Comparison of ENCODE assay signal across 14 mouse cellular contexts in genomic region chr13:120041145-120041544, GRCm38 (mm10). TPM values are rescaled to one million over a fixed set of nuclear protein-coding genes. Genes with fewer than 3 reads are reported as not detected.
A peak's percentile ranks its signal among the peaks of the same experiment; 100 is the strongest.
DNase-seq lines count a peak whose midpoint lies in the region; ATAC-seq and TF ChIP-seq lines count a peak whose summit lies in the region.
"Not testable (repeated sequence)": the region's sequence is repeated elsewhere in the genome, so short reads cannot be mapped to it uniquely, and the experiment has no call there.
"Had no signal": no experiment of that assay in that cellular context is flagged by ENCODE, and none has a peak within 500 bp of the region (broad histone marks: within the 10 kb centered on the region; RNA-seq: fewer than 3 reads in every experiment).

No protein-coding gene starts in this region.

- not testable (repeated sequence) for H3K27ac ChIP-seq in gastrocnemius, adult 2 months; limb, embryonic 11.5 days (replicated peaks; ENCODE audit: low read depth, low read length); midbrain, embryonic 14.5 days (replicated peaks; ENCODE audit: low read depth, low read length)

- not testable (repeated sequence) for H3K4me1 ChIP-seq in limb, embryonic 11.5 days (ENCODE audit: control insufficient read depth, insufficient read depth, low read length); midbrain, embryonic 14.5 days (ENCODE audit: control insufficient read depth, insufficient read depth, low read length)

- H3K4me2 ChIP-seq in limb, embryonic 11.5 days (ENCODE audit: low read depth, severe bottlenecking); midbrain, embryonic 14.5 days (ENCODE audit: low read length): not testable (repeated sequence)

- peak; percentile 76; the same call in 1 of the 2 replicates for ATAC-seq in common myeloid progenitor, adult 5-6 weeks (replicated peaks; ENCODE audit: low read depth, poor library complexity, severe bottlenecking)
- ATAC-seq in limb, embryonic 11.5 days (ENCODE audit: insufficient number of reproducible peaks, low FRiP score, low TSS enrichment, low read depth); midbrain, embryonic 14.5 days (ENCODE audit: low FRiP score, low TSS enrichment): not testable (repeated sequence)

- not testable (repeated sequence) for H3K4me3 ChIP-seq in gastrocnemius, adult 2 months; limb, embryonic 11.5 days (ENCODE audit: low read depth, low read length); midbrain, embryonic 14.5 days (replicated peaks; ENCODE audit: low read depth, low read length)

- H3K36me3 ChIP-seq in limb, embryonic 11.5 days (ENCODE audit: control insufficient read depth, insufficient read depth, low read length); midbrain, embryonic 14.5 days (ENCODE audit: control insufficient read depth, insufficient read depth, low read length): not testable (repeated sequence)

- intact Hi-C loops in gastrocnemius, adult 2 months (cut with DNase I) = not testable (repeated sequence)

- H3K9ac ChIP-seq in limb, embryonic 11.5 days (ENCODE audit: low read length); midbrain, embryonic 14.5 days (replicated peaks; ENCODE audit: low read length): not testable (repeated sequence)

- peak; percentile 22 for DNase-seq in ZHBTc4 (ENCODE audit: low read depth, low spot score)
- peak; percentile 13 for DNase-seq in gastrocnemius, adult 2 months
- DNase-seq in kidney, adult 11 months = peak; percentile 14
- DNase-seq in limb, embryonic 11.5 days (ENCODE audit: low spot score) = peak; percentile 41
- peak; percentile 41 for DNase-seq in midbrain, embryonic 14.5 days
- peak; percentile 32 for DNase-seq in right cerebral cortex, postnatal 14 days

- no CpG with 5 or more reads among the region's 1 CpGs for WGBS in limb, embryonic 11.5 days
- WGBS in midbrain, embryonic 14.5 days = no CpG with 5 or more reads among the region's 1 CpGs

- TF ChIP-seq CTCF in gastrocnemius, adult 2 months (IDR thresholded peaks at IDR 0.05) = peak; percentile 40

- not testable (repeated sequence) for H3K9me3 ChIP-seq in limb, embryonic 11.5 days (ENCODE audit: control insufficient read depth, low read length); midbrain, embryonic 14.5 days (ENCODE audit: control insufficient read depth, low read length)

- not testable (repeated sequence) for H3K27me3 ChIP-seq in limb, embryonic 11.5 days (ENCODE audit: control insufficient read depth, insufficient read depth, low read length); midbrain, embryonic 14.5 days (ENCODE audit: control insufficient read depth, insufficient read depth, low read length)

RNA-seq across cellular contexts. Expression of gene Gm21188, which starts 10.8 kb away (rescaled TPM):
- total RNA-seq in common myeloid progenitor, adult 5-6 weeks (2017) = 1.7 and 2.2 TPM in 2 replicates
- total RNA-seq in gastrocnemius, adult 2 months (2021) = under 1 TPM; 0.13 to 0.22 TPM
- polyA plus RNA-seq in limb, embryonic 11.5 days (2014; fragmentation: Nextera tagmentation; extraction: Ambion mirVana) = not detected in 2 replicates
- polyA plus RNA-seq in midbrain, embryonic 14.5 days (2014; fragmentation: Nextera tagmentation; extraction: Ambion mirVana) = not detected in 2 replicates
- total RNA-seq: left cerebral cortex, postnatal 25 days had no signal
- polyA plus RNA-seq: heart, embryonic 13.5 days; hindbrain, embryonic 16.5 days; midbrain, embryonic 16.5 days had no signal

RNA-seq across cellular contexts. Expression of gene Gm36079, which starts 14.3 kb away (rescaled TPM):
- not detected in 2 replicates for total RNA-seq in common myeloid progenitor, adult 5-6 weeks (2017)
- not detected for total RNA-seq in gastrocnemius, adult 2 months (2021)
- polyA plus RNA-seq in limb, embryonic 11.5 days (2014; fragmentation: Nextera tagmentation; extraction: Ambion mirVana) = not detected in 2 replicates
- not detected in 2 replicates for polyA plus RNA-seq in midbrain, embryonic 14.5 days (2014; fragmentation: Nextera tagmentation; extraction: Ambion mirVana)
- total RNA-seq: gastrocnemius, adult 18-20 months; layer of hippocampus, adult 18-20 months; left cerebral cortex, postnatal 25 days had no signal
- polyA plus RNA-seq: heart, embryonic 13.5 days; hindbrain, embryonic 16.5 days; lung, adult 2 months; midbrain, embryonic 16.5 days had no signal
